Mouse (Mus musculus) liver (tissue): ENCODE measurements around the gene Scn5a.

Source experiments
- DNase-seq: peaks from one replicate; pipeline ENCODE4 v3.0.0-alpha.2; 2020; ENCODE audit warnings: mixed read lengths

The Scn5a gene

GRCm38 (mm10) chr9:119503613-119504012 is 75.2 kb downstream of the Scn5a start:
- no peak for DNase-seq

- no peak for DNase-seq
These were observed 79.9 kb downstream of the Scn5a start for GRCm38 (mm10) chr9:119498885-119499284.

GRCm38 (mm10) chr9:119498247-119498607 is 80.6 kb downstream of the Scn5a start:
- DNase-seq = no peak

GRCm38 (mm10) chr9:119497546-119498246 is 81.1 kb downstream of the Scn5a start:
- no peak for DNase-seq

- DNase-seq = no peak
These were observed 81.9 kb downstream of the Scn5a start for GRCm38 (mm10) chr9:119496960-119497359.

DNA sequence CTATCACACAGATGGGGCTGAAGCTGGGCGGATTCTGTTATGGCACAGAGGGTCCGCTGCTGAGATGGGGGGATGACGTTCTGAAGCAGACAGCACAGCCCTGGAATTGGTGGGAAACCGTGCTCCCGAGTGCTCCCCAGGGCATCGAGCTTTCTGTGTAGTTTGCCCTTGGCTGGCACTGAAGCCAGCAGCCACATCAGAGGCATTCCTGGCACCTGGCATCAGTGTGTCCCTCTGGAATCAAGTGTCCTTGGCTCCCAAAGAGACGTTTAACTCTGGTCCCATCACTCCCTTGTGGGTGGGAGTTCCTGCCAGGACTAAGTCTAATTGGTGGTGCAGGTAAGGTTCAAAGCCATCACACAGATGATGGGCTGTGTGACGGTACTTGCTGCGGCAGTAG is 82.5 kb downstream of the Scn5a start:
- no peak for DNase-seq

- DNase-seq = no peak
These were observed 93.9 kb downstream of the Scn5a start for GRCm38 (mm10) chr9:119484868-119485267.

GRCm38 (mm10) chr9:119484420-119484819 is 94.4 kb downstream of the Scn5a start:
- DNase-seq = no peak

DNA sequence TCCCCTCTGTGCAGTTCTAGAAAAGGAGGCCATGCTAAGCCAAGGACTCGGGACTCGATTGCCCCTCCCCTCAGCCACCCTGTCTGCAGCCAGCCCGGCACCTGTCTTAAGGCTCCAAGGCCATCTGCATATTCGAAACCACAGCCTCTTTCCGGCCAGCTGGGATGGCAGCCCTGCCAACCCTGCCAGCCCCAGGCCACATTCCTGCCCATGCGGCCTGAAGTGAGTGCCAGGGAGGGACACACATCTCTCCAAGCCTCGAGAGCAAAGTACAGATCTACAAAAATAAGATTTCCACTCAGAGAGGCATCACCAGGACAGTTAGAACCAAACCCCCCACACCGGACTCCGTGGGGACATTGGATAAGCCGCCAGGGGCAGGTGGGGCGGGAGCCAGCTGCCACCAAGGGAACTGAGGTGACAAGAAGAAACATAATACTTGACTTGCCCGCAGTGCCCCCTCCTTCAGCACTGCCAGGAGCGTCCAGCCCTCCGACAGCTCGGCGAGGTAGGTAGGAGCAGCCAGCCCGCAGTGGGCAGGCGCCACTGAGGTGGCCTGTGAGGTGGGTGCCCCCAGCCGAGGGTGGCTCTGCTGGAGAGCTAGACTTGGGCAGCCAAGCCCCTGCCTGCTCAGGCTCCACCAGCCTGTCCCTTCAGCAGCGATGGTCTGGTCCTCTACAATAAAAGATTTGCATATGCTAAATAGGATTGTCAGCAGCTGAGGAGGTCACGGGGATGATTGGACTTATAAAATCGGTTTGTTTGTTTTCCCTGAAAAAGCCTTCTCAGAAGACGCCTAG is 95.1 kb downstream of the Scn5a start:
- no peak for DNase-seq

GRCm38 (mm10) chr9:119481612-119482011 is 97.2 kb downstream of the Scn5a start:
- no peak for DNase-seq

DNA sequence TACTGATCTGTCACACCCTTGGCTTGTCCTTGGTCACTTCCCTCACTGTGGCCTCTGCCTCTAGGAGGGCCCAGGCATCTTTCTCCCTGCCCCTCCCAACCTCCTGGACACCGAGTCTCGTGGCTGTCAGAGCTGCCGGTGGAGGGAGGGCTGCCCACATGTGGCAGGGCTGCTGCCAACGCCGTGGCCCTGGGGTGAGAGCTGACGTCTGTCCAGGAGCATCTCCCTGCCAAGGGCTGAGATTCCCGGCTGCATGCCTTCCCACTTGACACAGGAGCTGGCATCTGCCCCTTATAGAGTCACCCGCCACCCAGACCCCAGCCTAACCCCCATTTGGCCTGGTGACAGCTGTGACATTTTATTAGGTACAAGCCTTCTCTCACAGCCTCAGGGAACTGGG is 99.5 kb downstream of the Scn5a start:
- DNase-seq = no peak

- no peak for DNase-seq
These were observed 100.5 kb downstream of the Scn5a start for GRCm38 (mm10) chr9:119478345-119478744.

DNA sequence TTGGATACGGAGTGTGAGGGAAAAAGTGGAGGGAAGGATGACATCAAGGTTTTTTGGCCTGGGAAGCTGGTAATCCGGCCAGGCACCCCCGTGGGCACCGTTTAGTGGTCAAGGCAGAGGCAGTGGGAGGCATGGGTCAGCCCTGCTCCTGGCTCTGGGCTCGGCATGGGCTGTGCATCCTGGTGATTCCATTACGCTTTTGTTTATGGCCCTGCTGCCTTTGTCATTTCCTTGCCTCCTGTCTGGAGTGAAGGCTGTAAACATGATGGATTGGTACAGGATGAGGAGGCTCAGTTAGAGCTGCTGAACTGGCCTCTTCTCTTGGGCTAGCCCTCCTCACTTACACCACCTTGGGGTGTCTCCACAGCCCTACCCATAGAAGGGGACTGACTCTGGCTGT is 101.1 kb downstream of the Scn5a start:
- DNase-seq = no peak

DNA sequence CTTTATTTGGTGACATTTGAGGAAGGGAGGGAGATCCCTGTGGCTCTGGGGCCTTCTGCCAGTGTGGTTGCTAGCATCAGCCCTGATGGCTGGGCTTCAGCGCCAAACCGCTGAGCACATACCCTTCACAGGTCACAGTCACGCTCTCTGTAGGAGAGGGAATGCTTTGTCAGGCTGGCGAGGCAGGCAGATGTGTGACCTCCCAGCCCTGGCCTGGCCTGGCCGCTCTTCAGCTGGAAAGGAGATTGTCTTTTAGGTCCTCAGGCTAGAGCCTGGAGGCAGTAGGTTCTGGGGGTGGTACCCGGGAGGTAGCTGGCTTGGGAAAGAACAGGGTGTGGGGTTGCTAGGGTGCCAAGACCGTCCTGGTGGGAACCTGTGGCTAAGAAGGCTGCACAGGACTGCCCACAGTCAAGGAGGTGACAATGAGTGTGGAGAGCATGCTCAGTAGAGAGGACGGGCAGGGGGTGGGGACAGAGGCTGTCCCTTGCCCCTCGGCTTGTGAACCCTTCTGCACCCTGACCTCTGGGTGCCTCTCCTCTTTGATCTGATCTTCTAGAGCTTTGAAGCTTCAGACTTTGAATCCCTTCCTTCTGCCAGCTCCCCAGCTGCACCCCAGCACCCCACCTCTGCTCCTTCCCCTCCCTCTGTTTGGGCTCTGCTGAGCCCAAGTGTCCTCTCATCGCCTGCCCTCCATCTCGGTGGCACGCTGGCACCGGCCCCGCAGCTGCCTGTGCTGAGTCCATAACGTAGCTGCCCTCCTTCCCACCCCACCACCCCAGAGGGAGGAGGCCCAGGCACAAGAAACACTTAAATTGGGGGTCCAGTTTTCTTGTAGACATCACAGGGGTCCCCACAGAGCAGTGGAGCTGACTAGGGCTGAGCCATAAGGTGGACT is 103.9 kb downstream of the Scn5a start:
- no peak for DNase-seq

DNA sequence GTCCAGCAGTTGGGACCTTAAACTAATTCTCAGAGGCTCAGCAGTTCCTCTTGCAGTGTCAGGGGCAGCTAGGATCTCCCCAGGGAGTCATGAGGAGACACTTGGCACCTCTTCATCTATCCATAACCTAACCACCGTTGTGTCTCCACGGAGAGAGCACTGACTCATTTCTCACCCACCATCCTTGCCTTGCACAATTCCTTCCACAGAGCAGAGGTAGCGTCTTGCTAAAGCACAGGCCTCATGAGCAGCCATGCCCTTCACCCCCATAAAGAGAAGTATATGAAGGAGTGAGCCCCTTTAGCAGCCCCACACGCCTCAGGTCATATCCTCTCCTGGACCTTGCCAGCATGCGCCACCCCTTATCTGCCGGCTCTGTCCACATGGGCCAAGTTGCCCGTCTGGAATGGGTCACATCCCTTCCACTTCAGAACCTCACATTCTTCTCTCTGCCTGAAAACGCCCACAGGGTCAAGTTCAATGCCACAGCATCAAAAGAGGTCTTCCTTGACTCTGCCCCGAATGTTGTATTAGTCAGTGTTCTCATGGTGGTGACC is 105.1 kb downstream of the Scn5a start:
- DNase-seq = no peak

DNA sequence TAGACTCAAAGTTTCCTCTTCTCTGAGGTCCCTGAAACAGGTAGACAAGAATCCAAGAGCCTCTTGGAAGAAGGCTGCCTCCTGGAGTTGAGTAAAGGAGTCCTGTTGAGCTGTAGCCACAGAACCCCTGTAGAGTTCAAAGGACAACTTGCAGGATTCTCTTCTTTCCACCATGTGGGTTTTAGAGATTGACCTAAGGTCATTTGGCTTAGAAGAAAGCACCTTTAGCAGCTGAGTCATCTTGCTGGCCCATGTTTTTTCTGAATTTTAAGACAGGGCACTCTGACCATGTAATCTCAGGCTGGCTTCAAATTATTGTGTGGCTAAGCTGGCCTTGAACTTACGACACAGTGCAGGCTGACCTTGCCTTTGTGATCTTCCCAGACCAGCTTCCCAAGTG is 105.8 kb downstream of the Scn5a start:
- no peak for DNase-seq

- no peak for DNase-seq
These were observed 106.4 kb downstream of the Scn5a start for GRCm38 (mm10) chr9:119472412-119472918.

- DNase-seq = peak; percentile 59
These were observed 109.0 kb downstream of the Scn5a start for GRCm38 (mm10) chr9:119469691-119470353.

DNA sequence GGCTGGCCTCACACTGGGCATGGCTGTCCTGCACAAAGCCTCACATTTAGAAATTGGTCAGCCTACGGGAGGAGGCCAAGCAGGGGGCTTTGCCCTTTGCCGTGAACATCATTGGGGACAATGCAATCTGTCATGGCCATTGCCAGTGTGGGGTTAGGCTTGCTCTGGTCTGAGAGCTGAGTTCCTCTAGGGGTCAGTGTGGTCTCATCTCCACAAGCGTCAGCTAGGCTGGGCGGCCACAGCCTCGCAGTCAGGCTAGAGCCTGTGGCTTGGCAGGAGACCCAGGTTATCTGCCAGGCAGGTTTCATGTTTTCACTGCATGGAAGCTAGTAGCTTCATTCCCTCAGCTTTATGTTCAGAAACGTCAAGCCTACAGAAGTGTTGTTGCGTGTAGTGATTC is 113.2 kb downstream of the Scn5a start:
- peak; percentile 19 for DNase-seq

GRCm38 (mm10) chr9:119465056-119465455 is 113.8 kb downstream of the Scn5a start:
- DNase-seq = no peak

DNA sequence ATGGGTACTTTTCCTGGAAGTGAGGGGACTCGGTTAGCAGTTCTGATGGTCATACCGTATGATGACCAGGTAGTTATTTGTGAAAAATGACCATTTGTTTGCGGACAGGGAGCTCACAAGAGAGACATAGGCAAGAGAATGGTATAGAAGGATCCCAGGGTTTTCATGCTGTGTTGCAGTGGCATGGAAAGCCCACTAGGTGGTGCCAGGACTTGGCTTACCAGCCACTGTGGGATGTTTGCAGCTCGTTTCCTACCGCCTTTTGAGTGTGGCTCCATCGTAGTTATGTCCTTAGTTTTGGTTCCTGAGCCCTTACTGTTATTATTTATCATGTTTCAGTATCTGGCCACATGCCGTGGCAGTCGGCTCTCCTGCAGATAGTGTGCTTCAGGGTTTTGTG is 118.4 kb downstream of the Scn5a start:
- DNase-seq = peak; percentile 61

- DNase-seq = no peak
These were observed 121.7 kb downstream of the Scn5a start for GRCm38 (mm10) chr9:119457122-119457521.
